Mouse (Mus musculus) small intestine, adult 2 months (tissue): ENCODE data around the gene Mmrn2.

Experiments used
- CTCF ChIP-seq: fragments of 200-500 bp; IDR thresholded peaks from 2 replicates; pipeline ENCODE4 v1.5.1; 2012; ENCODE audit warnings: low read depth, mild to moderate bottlenecking, control low read depth, inconsistent platforms, low read length, moderate library complexity, mixed read lengths; ENCODE audit not compliant: insufficient replicate concordance, insufficient read length; ENCODE audit errors: extremely low read depth
- POLR2A ChIP-seq: fragments of 200-500 bp; IDR thresholded peaks from 2 replicates; pipeline ENCODE4 v1.6.1; 2012; ENCODE audit warnings: low read depth, mild to moderate bottlenecking, control low read depth, inconsistent platforms, low read length, moderate library complexity

- no peak for TF ChIP-seq POLR2A
- no peak for TF ChIP-seq CTCF
These were observed 72.4 kb downstream of the Mmrn2 start for GRCm38 (mm10) chr14:34447659-34448058.
